Mouse (Mus musculus): ENCODE measurements around the gene Ifrd1. TPM values are rescaled to one million over a fixed set of nuclear protein-coding genes. Genes with fewer than 3 reads are reported as not detected.

Gene Ifrd1
- polyA plus RNA-seq, 1 experiment = 23.4 TPM

GRCm38 (mm10) chr12:40164621-40165020 is 83.7 kb downstream of the Ifrd1 start:
- Histone ChIP-seq H3K27me3 (ENCODE audit: control insufficient read depth, insufficient read depth, low read length) (no peaks in the 10 kb centered on the region), H3K36me3 (ENCODE audit: control insufficient read depth, insufficient read depth, low read length) (no peaks in the 10 kb centered on the region), H3K27ac (ENCODE audit: control insufficient read depth, insufficient read depth, low read length) (no peak overlapping the region), H3K4me3 (ENCODE audit: control insufficient read depth, insufficient read depth, low read length) (no peak overlapping the region), H3K4me1 (replicated peaks; ENCODE audit: control insufficient read depth, insufficient read depth, low read length) (no peaks in the 10 kb centered on the region)
- TF ChIP-seq POLR2A (IDR thresholded peaks at IDR 0.05; ENCODE audit: control insufficient read depth, extremely low read depth, insufficient read depth, low read length, poor library complexity) (no peak), CTCF (IDR thresholded peaks at IDR 0.05; ENCODE audit: borderline replicate concordance, control insufficient read depth, extremely low read depth, insufficient read depth, low read length, poor library complexity) (no peak)
- DNase-seq = no peak
- 7% methylated on average over 2 of the region's 2 CpGs for WGBS

- WGBS = 95% methylated on average over 2 of the region's 2 CpGs
- Histone ChIP-seq H3K36me3 (ENCODE audit: control insufficient read depth, insufficient read depth, low read length) (no peaks in the 10 kb centered on the region), H3K4me1 (replicated peaks; ENCODE audit: control insufficient read depth, insufficient read depth, low read length) (no peaks in the 10 kb centered on the region), H3K4me3 (ENCODE audit: control insufficient read depth, insufficient read depth, low read length) (no peak overlapping the region), H3K27me3 (ENCODE audit: control insufficient read depth, insufficient read depth, low read length) (no peaks in the 10 kb centered on the region), H3K27ac (ENCODE audit: control insufficient read depth, insufficient read depth, low read length) (no peak overlapping the region)
- TF ChIP-seq CTCF (IDR thresholded peaks at IDR 0.05; ENCODE audit: borderline replicate concordance, control insufficient read depth, extremely low read depth, insufficient read depth, low read length, poor library complexity) (no peak), POLR2A (IDR thresholded peaks at IDR 0.05; ENCODE audit: control insufficient read depth, extremely low read depth, insufficient read depth, low read length, poor library complexity) (no peak)
- no peak for DNase-seq
These were observed 87.5 kb downstream of the Ifrd1 start for GRCm38 (mm10) chr12:40160777-40161176.

GRCm38 (mm10) chr12:40154188-40154587 is 94.1 kb downstream of the Ifrd1 start:
- Histone ChIP-seq H3K4me1 (replicated peaks; ENCODE audit: control insufficient read depth, insufficient read depth, low read length) (no peaks in the 10 kb centered on the region), H3K36me3 (ENCODE audit: control insufficient read depth, insufficient read depth, low read length) (no peaks in the 10 kb centered on the region), H3K27ac (ENCODE audit: control insufficient read depth, insufficient read depth, low read length) (no peak overlapping the region), H3K4me3 (ENCODE audit: control insufficient read depth, insufficient read depth, low read length) (no peak overlapping the region), H3K27me3 (ENCODE audit: control insufficient read depth, insufficient read depth, low read length) (no peaks in the 10 kb centered on the region)
- no peak for DNase-seq
- 62% methylated on average over 6 of the region's 6 CpGs for WGBS
- TF ChIP-seq POLR2A (IDR thresholded peaks at IDR 0.05; ENCODE audit: control insufficient read depth, extremely low read depth, insufficient read depth, low read length, poor library complexity) (no peak), CTCF (IDR thresholded peaks at IDR 0.05; ENCODE audit: borderline replicate concordance, control insufficient read depth, extremely low read depth, insufficient read depth, low read length, poor library complexity) (no peak)

- H3K4me3 ChIP-seq (ENCODE audit: control insufficient read depth, insufficient read depth, low read length) = no peak overlapping the region
- H3K27me3 ChIP-seq (ENCODE audit: control insufficient read depth, insufficient read depth, low read length) = no peaks in the 10 kb centered on the region
- TF ChIP-seq CTCF (IDR thresholded peaks at IDR 0.05; ENCODE audit: borderline replicate concordance, control insufficient read depth, extremely low read depth, insufficient read depth, low read length, poor library complexity) = no peak
- TF ChIP-seq POLR2A (IDR thresholded peaks at IDR 0.05; ENCODE audit: control insufficient read depth, extremely low read depth, insufficient read depth, low read length, poor library complexity) = no peak
- H3K36me3 ChIP-seq (ENCODE audit: control insufficient read depth, insufficient read depth, low read length) = no peaks in the 10 kb centered on the region
- no peak overlapping the region for H3K27ac ChIP-seq (ENCODE audit: control insufficient read depth, insufficient read depth, low read length)
- WGBS = 86% methylated on average over 8 of the region's 8 CpGs
- H3K4me1 ChIP-seq (replicated peaks; ENCODE audit: control insufficient read depth, insufficient read depth, low read length) = no peaks in the 10 kb centered on the region
- no peak for DNase-seq
These were observed 95.8 kb downstream of the Ifrd1 start for GRCm38 (mm10) chr12:40152353-40153069.

Other genes starting within 250 kb of the Ifrd1 start
- 5.6 and 6.5 TPM in 2 replicates for gene Arl4a, start 210.5 kb downstream of the Ifrd1 start, polyA plus RNA-seq (2012; rRNA removed)
- 7.9 and 10.0 TPM in 2 replicates for gene Scin, start 114.3 kb downstream of the Ifrd1 start, polyA plus RNA-seq (2012; rRNA removed)
- 0.99 and 2.0 TPM in 2 replicates for gene Lsmem1, start 49.0 kb downstream of the Ifrd1 start, polyA plus RNA-seq (2012; rRNA removed)
- gene Zfp277, start 197.4 kb upstream of the Ifrd1 start, polyA plus RNA-seq (2012; rRNA removed) = 5.6 and 8.6 TPM in 2 replicates
- 2.0 and 2.3 TPM in 2 replicates for gene Dock4, start 197.4 kb upstream of the Ifrd1 start, polyA plus RNA-seq (2012; rRNA removed)